Mouse (Mus musculus) CH12F3 (cell line): ENCODE data around the gene Tgm2.

Experiments used
- in situ Hi-C: fragments of 300-500 bp; cut with MboI; formaldehyde crosslinking; loops from 2 replicates; pipeline ENCODE4 v1.14.3; 2020; ENCODE audit warnings: low sequenced_read_pairs

Gene Tgm2

GRCm38 (mm10) chr2:158146223-158146622 is at the start of gene Tgm2:
TSS of gene Tgm2 (minus strand) at chr2:158146436.
- in situ Hi-C loops = no loop called here

DNA sequence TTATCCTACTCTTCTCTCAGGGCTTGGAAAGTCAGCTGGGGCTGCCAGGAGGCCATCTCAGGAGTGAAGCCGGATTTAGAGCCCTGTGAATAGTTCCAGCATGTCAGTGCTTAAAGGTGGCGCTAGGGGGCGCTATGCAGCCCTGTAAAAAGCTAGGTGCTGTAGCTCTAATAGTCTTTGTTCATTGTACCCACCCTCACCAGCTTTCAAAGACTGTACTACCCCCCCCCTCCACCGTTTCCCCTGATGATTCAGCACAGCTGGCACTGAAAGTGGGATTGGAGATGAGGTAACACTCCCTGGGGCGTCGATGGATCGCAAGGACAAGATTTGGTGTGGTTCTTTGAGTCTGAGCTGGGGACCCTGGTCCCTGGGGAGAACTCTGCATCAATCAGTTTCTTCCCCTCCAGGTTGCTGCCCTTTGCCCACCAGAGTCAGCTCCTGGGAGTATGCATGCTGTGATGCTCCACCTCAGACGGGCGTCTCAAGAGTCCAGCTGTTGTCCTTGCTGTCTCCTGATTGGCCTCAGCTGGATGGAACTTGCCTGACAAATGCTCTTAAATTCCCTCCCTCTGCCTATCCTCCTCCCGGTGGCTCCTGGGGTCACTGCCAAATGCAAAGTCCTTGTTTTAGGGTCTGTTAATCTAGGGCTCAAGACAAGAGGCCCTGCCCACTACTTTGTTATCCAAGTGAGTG is 48.9 kb upstream of the Tgm2 start:
- in situ Hi-C loops = no loop called here

DNA sequence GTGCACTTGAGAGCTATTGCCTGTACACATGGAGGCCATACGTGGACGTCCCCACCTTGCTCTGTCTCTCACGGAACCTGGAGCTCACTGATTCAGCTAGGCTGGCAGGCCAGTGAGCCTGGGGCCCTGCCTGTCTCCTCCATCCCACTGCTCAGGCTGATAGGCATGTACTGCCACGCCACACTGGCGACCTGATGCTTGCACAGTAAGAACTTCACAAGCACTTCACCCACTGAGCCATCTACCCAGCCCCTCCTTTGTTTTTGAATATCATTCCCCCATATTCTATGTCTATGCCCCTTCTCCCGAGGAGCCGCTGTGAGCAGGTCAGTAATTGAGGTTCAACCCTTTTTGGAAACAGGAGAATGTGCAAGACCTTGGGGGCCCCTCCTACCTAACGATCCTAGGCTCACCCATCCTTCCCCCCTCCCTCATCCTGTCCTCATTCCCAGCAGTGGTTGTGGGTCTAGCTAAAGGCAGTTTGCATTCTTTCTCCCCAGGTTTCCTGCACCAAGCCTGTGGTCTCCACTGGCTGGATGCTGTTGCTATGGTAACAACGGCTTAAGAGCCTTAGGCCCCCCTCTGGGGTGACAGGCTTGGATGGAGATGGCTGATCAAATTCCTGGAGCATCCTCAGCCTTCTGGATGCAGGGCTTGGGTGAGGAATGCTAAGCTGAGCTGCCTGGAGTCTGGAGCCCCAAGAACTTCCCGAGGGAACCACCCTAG is 47.5 kb upstream of the Tgm2 start:
- in situ Hi-C loops = no loop called here

DNA sequence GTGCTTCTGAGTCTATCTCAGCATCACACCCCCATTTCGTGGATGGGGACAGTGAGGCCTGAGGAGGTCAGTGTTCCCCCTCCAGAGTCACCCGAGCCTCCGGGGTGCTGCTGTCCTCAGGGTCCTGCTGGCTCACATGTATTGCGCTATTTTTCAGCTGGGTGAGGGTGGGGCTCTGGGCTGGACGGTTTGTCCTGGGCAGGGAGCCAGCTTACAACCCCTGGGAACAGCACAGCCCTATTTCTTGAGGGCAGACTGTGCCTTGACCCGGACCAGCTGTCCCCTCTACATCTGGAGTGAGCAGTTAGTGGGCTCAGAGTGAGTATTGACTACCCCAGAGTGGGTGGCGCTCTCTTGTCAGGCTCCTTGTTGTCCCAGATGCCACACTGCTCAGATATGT is 44.9 kb upstream of the Tgm2 start:
- in situ Hi-C loops = no loop called here

- in situ Hi-C loops = no loop called here
These were observed 43.2 kb upstream of the Tgm2 start for GRCm38 (mm10) chr2:158189451-158189850.

GRCm38 (mm10) chr2:158186206-158186871 is 40.1 kb upstream of the Tgm2 start:
- in situ Hi-C loops = no loop called here

DNA sequence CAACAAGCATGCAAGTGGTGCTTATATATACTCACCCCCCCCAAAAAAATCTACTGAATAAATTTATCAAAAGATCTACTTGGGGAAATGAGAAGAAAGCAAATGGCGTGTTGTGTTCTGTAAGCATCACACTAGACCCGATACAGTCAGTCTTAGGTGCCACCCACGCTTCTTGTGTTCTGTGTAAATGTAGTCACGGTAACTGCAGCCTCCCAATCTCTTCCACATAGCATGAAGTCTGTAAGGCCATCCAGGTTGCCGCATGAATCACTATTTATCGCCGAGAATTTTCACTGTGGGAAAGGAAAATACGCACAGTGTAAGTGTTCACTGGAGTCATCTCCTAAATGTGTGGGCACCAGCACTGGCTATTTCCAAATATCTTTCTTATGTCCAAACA is 37.0 kb upstream of the Tgm2 start:
- in situ Hi-C loops = no loop called here

DNA sequence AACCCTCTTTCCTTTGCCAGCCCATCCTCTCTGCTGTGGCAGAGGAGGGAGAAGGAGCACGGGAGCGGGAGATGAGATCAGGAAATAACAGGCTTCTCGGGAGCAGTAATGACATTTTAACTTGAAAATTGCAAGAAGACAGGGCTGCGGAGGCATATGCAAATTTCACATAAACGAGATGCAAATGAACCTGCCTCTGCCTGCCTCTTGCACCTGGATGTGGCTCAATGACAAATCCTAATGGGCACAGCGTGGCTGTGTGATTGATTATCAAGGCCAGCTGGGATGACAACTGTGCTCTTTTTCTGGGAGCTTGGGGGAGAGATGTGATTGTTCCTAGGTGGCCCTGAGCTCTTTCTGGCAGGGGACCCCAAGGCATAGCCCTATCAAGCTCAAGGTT is 35.7 kb upstream of the Tgm2 start:
- in situ Hi-C loops = no loop called here

- in situ Hi-C loops = no loop called here
These were observed 34.6 kb upstream of the Tgm2 start for GRCm38 (mm10) chr2:158180797-158181196.

- in situ Hi-C loops = no loop called here
These were observed 33.3 kb upstream of the Tgm2 start for GRCm38 (mm10) chr2:158179370-158180111.

DNA sequence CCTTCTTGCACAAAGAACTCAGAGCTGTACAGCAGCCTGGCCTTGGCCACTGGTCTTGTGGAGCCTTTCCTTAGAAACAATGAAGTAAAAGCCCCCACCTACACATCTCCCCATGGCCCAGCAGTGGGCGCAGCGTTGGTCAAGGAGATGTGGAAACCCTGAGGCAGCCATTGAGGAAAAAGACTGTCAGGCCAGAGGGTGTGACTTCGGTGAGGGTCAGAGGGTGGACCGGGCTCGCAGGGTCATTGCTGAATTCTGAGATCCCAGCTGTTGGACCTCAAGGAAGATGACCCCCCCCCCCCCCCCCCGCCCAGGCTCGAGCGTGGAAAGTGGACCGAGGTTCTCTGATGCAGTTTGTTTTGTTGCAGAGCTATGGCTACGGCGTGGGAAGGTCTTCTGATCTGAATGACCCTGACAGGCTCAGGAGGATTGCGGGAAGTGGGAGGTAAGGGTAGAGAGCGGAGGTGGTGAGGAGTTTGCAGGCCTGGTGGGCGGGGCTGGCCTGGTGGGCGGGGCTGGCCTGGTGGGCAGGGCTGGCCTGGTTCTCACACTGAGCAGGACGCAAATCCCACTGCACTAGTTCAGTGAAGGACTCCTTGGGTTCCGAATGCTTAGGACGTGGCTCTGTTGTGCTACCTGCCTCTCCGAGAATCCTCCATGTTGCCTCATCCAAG is 32.6 kb upstream of the Tgm2 start:
- in situ Hi-C loops = no loop called here

DNA sequence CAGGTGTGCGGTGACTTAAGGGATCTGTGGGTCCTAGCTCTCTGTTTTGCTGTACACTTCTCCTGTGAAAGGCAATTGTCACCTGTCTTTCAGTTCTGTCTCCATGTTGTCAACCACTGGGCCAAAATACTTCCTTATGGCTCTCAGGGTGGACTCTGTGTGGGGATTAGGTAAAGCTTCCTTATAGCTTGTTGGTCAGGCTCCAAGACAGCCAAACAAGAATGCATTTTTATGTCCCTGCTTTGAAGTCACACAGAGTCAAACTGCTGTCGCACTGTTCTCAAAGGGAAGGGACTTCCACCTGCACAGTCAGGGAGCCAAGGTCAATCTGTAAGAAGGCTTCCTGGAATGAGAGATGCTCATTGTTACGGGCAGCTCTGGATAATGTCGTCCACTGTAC is 31.9 kb upstream of the Tgm2 start:
- in situ Hi-C loops = no loop called here

- in situ Hi-C loops = no loop called here
These were observed 31.3 kb upstream of the Tgm2 start for GRCm38 (mm10) chr2:158177574-158177973.

DNA sequence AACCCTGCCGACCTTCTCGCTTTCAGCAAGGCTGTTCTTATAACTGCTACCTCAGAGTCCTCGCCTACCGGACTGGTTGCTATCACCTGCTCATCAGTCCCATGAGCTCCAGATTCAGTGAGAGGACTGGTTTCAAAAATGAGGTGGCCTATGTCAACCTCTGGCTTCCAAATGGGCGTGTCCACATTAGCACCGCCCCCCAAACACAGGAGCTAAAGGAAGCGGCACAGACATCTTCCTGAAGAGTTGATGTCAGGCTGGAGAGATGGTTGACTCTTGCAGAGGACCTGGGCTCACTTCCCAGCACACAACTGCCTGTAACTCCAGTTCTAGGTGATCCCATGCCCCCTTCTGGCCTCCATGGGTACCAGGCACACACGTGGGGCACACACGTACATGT is 30.5 kb upstream of the Tgm2 start:
- in situ Hi-C loops = no loop called here

DNA sequence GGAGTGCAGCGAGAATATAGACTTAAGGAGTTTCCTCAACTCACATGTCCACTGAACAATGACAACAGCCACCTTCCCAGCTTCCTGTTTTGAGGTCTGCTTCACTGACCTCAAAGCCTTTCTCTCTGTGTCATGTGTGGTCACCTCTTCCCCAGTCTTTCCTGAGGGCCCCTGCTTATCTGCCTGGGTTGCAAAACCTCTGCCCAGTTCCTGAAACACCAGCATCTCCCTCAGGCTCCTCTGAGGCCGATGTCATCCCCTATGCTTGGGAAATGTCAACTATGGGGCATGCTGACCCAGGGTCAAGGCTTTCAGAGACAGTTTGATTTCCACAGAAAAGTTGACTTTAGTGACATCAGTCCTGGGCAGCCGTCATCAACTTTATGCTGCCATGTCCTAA is 29.2 kb upstream of the Tgm2 start:
- in situ Hi-C loops = no loop called here

DNA sequence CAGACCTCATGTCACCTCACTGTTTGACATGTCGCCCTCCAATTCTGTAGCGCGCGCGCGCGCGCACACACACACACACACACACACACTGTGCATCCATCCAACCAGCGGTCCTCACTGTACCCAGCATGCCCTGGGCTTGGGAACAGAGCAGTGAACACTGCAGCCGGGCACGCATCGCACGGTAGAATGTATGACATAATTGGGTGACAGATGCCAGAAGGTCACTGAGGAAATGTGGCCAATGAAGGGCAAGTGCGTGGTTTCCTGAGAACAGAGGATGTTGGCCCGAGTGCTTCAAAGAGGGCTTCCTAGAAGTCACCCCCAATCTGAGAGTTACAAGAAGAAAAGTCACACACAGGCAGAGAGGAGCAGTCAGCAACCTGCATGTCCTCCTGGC is 28.7 kb upstream of the Tgm2 start:
- in situ Hi-C loops = no loop called here

DNA sequence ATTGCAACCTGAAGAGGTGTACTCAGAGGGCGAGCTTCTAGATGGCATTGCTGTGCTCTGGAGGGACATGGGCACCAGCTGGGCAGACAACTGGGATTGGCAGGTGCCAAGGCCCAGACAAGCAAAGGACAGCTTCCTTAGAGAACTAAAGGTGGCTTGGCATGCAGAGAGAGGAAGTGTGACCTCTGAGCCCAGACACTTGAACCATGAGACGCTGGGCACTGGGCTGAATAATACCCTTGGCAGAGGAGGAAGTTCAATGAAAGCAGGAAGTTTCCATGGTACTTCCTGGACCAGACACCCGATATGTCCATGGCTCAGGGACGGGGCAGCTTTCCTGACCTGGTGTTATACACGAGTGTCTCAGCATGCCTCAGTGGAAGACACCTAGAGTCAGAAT is 28.2 kb upstream of the Tgm2 start:
- in situ Hi-C loops = no loop called here

- in situ Hi-C loops = no loop called here
These were observed 24.2 kb upstream of the Tgm2 start for GRCm38 (mm10) chr2:158170394-158170793.

DNA sequence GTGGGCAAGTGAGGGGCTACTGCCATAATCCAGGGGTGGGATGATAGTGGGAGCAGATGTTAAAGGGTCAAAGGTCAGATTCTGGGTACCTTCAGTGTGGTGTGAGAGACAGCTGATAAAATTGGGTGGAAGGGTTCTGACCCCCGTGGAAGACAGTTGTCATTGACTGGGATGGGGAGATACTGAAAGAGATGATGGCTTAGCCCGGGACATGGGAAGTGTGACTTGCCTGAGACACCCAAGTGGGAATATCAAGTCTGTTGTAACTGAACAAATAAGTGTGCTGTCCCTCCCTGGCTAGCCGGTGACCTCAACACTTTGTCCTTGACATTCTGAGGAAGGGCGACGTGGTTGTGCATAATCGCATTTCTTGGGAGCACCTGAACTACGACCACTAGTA is 23.5 kb upstream of the Tgm2 start:
- in situ Hi-C loops = no loop called here

DNA sequence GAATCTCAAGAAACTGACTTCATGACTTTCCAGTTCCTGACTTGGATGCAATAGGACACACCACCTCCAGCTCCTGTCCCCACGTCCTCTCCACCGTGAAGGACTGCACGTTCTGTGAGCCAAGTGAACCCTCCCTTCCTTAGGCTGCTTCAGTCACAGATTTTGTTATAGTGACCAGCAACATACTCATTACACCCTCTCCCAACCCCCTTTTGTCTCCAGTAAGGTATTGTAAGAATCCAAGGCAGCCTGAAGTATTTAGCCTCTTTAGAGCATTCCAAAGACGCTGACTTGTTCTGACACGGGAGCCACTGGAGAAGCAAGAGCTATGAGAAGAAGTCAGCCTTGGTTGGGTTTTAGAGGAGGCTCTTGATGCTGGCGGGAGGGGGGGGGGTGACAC is 23.1 kb upstream of the Tgm2 start:
- in situ Hi-C loops = no loop called here

GRCm38 (mm10) chr2:158168741-158169211 is 22.5 kb upstream of the Tgm2 start:
- in situ Hi-C loops = no loop called here
